Mouse (Mus musculus) megakaryocyte, embryonic 14.5 days (primary cell): ENCODE measurements around the gene Dnah1. TPM values are rescaled to one million over a fixed set of nuclear protein-coding genes. Genes with fewer than 3 reads are reported as not detected.

Experiments used
- H3K27me3 ChIP-seq: replicated peaks from 2 replicates; pipeline ENCODE3; 2012; ENCODE audit warnings: inconsistent platforms
- H3K36me3 ChIP-seq: replicated peaks from 2 replicates; pipeline ENCODE3; 2012; ENCODE audit warnings: low read length, inconsistent platforms, mixed read lengths
- H3K4me1 ChIP-seq: 2 replicates; pipeline ENCODE4 v1.6.1; 2012; ENCODE audit warnings: inconsistent platforms
- H3K4me3 ChIP-seq: replicated peaks from 2 replicates; pipeline ENCODE3; 2012; ENCODE audit warnings: moderate library complexity, mild to moderate bottlenecking, inconsistent platforms
- H3K9me3 ChIP-seq: 2 replicates; pipeline ENCODE4 v1.6.1; 2012; ENCODE audit warnings: inconsistent platforms
- FLI1 ChIP-seq: IDR thresholded peaks from 2 replicates; pipeline ENCODE4 v1.6.1; 2012; ENCODE audit warnings: low read length, inconsistent platforms, mixed read lengths
- GATA1 ChIP-seq: IDR thresholded peaks from 3 replicates; pipeline ENCODE4 v1.6.1; 2012; ENCODE audit warnings: mixed read lengths, low read length, inconsistent platforms, borderline replicate concordance
- polyA plus RNA-seq: library from polyadenylated mRNA; stranded (reverse); fragments of >175 nt; gene quantifications from 2 replicates; pipeline ENCODE4 v1.2.3, GENCODE M21; 2012; ENCODE audit warnings: low replicate concordance; ENCODE audit not compliant: insufficient read depth

Dnah1 gene
- polyA plus RNA-seq, result 0.06 TPM in 1 of 2 replicates, not detected in the other

DNA sequence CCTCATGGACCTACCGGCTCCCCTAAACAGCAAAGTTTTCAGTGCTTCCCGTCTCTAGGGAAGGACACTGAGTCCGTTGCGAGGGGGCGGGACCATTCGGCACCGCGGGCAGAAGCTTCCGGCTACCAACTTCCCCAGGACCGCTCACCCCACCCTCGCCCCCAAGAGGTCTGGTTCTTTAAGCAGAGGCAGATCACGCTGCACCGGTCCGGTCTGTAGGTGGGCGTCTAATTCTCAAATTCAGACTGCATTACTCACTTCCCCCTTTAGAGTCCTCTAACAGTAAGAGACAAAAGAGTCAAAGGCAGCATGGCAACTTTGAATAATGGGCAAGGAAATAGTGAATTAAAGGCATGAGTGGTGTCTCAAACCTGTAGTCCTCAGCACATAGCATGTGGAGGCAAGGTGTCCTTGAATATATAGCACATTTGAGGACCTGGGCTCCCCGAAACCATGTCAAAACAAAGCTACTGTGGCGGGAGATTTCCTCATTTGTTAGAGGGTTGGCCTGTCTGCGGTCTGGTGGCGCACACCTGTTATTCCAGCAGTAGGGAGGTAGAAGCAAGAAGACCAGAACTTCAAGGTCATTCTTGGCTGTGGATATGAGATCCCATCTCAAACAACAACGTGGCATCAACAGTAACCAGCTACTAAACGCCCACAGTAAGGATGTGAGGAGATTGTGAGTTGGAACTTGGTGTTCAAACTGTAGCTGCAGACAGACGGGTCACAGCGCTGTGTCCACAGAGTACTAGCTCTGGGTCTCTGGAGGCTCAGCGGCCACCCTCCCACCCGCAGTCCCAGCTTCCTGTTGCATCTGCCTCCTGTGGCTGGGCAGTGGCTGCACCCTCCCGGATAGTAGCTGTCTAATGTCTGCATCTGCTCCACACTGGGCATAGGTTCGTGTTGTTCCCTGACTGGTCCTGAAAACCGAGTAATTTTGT is at the start of gene Dnah1:
TSS of gene Dnah1 (minus strand) at position 48 of the 944 bp plus-strand sequence.
- Histone ChIP-seq H3K36me3 (no peaks in the 10 kb centered on the region), H3K9me3 (no peaks in the 10 kb centered on the region), H3K27me3 (peaks cover 15% of the 10 kb centered on the region), H3K4me1 (peaks cover 40% of the 10 kb centered on the region), H3K4me3 (peak within 1 kb of the TSS; percentile 90)
- no peak for TF ChIP-seq FLI1

DNA sequence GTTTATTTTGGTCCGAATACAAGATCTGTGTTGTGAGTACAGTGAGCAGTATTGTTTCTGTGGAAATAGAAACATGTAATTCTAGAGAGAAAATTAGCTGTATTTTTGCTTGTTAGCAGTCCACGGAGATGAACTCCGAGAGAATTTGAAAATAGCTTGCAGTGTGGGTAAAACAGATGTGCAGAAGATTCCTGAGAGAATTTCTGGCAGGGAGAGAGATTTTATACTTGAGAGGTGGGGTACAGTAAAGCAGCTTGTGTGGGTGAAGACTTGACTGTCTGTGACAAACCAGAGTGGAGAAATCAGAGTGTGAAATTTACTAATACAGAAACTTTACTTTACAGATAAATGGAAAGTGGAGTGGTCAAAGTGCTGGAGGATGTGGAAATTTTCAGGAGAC is 45.7 kb upstream of the Dnah1 start:
- H3K36me3 ChIP-seq, result peaks cover 100% of the 10 kb centered on the region

DNA sequence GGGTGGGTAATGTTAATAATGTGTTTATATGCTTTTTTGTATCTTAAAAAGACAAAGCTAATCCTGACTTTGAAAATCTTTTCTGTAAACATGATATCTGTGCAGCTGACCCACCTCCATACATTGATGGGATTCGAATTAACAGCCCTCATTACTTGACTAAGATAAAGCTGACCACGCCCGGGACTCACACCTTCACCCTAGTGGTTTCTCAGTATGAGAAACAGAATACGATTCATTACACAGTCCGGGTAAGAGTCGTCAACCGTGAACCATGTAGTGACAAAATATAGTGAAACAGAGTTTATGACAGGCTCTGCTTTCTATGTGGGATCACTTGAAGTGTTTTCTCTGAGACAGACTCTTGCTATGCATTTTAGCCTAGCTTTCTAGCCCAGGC is 44.3 kb upstream of the Dnah1 start:
- no peaks in the 10 kb centered on the region for H3K27me3 ChIP-seq
- H3K4me1 ChIP-seq, result peaks cover 14% of the 10 kb centered on the region
- no peak overlapping the region for H3K4me3 ChIP-seq
- peaks cover 100% of the 10 kb centered on the region for H3K36me3 ChIP-seq
- TF ChIP-seq GATA1 (no peak), FLI1 (no peak)
- H3K9me3 ChIP-seq, result no peaks in the 10 kb centered on the region

More for the DNA sequence above, 45.7 kb upstream of the Dnah1 start:
- Histone ChIP-seq H3K27me3 (no peaks in the 10 kb centered on the region), H3K4me1 (peaks cover 10% of the 10 kb centered on the region), H3K4me3 (no peak overlapping the region), H3K9me3 (no peaks in the 10 kb centered on the region)
- TF ChIP-seq GATA1 (no peak), FLI1 (no peak)

DNA sequence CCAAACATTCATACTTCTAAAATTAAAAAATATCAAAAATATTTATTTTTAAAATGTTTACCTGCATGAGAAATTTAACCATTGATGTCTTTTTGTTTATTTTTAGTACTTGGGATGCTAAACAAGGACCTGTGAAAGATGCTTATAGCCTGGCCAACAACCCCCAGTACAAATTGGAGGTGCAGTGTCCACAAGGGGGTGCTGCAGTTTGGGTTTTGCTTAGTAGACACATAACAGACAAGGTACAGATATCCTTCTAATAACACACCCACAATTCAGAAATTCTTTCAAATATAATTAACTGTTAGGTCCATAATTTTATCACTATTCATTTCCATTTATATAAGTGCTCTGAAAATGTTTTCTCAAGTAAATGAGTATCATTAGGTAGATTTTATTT is 41.7 kb upstream of the Dnah1 start:
- peaks cover 11% of the 10 kb centered on the region for H3K4me1 ChIP-seq
- H3K36me3 ChIP-seq, result peaks cover 100% of the 10 kb centered on the region
- TF ChIP-seq GATA1 (no peak), FLI1 (no peak)
- H3K4me3 ChIP-seq, result no peak overlapping the region
- no peaks in the 10 kb centered on the region for H3K27me3 ChIP-seq
- H3K9me3 ChIP-seq, result no peaks in the 10 kb centered on the region

DNA sequence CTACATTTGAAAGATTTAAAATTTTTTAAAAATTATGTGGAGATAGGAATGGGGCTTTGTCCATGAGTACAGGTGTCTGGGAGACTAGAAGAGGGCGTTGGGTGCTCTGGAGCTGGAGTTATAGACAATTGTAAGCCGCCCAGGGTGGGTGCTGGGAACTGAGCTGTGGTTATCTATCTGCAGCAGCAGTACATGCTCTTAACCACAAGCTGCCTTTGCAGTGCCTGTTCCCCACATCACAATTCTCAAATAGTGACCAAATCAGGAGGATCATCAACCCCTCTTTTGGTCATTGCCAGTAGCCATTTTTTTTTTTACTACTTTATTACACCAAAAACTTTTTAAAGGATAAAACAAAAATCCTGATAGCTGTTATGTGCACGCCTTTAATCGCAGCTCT is 40.9 kb upstream of the Dnah1 start:
- no peak overlapping the region for H3K4me3 ChIP-seq
- no peaks in the 10 kb centered on the region for H3K9me3 ChIP-seq
- TF ChIP-seq GATA1 (no peak), FLI1 (no peak)
- H3K4me1 ChIP-seq, result peaks cover 11% of the 10 kb centered on the region
- H3K36me3 ChIP-seq, result peaks cover 100% of the 10 kb centered on the region
- no peaks in the 10 kb centered on the region for H3K27me3 ChIP-seq

DNA sequence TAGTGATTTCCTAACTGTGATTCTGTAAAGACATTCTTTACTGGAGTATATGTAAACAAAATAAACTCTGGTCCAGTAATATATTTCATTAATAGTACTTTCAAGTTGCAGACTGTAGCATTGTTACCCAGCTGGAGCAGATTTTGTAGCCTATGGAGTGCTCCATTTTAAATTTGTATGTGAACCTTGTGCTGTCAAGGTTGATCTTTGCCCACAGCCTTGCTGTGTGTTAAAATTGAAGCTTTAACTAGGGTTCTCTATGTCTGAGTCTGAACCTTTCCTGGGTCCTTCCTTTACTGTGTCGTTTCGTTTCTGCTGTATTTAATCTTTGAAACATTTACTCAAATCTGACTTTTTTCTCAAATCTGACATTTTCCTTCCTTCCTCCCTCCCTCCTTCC is 38.5 kb upstream of the Dnah1 start:
- H3K9me3 ChIP-seq, result no peaks in the 10 kb centered on the region
- no peak overlapping the region for H3K4me3 ChIP-seq
- H3K27me3 ChIP-seq, result no peaks in the 10 kb centered on the region
- H3K36me3 ChIP-seq, result peaks cover 92% of the 10 kb centered on the region
- peaks cover 11% of the 10 kb centered on the region for H3K4me1 ChIP-seq
- TF ChIP-seq GATA1 (no peak), FLI1 (no peak)

DNA sequence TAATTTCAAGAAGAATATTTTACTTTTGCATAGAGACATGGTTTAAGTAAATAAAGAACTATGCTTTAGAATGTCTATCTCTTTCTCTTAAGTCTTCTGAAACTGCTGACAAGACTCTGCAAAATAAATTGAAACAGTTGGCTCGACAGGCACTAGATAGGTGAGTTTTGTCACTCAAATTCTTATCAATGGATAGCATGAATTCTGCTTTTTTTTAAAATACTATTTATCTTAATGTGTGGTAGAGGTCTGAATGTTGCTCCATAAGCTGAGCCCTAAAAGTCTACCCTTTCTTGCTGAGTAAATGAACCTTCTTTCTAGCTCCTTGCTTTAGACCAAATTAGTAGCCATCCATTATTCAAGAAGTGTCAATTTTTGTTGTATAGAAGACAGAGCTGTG is 21.7 kb upstream of the Dnah1 start:
- no peaks in the 10 kb centered on the region for H3K27me3 ChIP-seq
- TF ChIP-seq GATA1, result no peak
- no peak for TF ChIP-seq FLI1
- H3K36me3 ChIP-seq, result peaks cover 93% of the 10 kb centered on the region
- peaks cover 3% of the 10 kb centered on the region; the same call in 1 of the 2 replicates for H3K4me1 ChIP-seq
- H3K9me3 ChIP-seq, result no peaks in the 10 kb centered on the region
- H3K4me3 ChIP-seq, result no peak overlapping the region

DNA sequence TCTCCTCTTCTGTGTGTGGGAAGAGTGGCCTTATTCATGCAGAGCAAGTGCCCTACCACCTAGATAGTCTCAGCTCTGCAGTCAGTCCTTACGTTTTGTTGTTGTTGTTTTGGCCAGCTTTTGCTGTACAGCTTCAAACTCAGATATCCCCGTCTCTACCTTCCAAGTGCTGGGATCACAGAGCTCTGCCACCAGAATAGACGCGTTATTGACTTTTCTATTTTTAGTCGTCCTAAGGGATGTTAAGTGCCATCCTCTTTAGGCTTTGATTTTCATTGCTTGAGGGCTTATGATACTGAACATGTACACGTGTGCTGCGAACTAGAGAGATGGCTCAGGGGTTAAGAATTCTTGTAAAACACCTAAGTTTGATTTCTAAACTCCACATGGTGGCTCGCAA is 19.5 kb upstream of the Dnah1 start:
- Histone ChIP-seq H3K27me3 (no peaks in the 10 kb centered on the region), H3K36me3 (peaks cover 80% of the 10 kb centered on the region), H3K4me1 (peaks cover 5% of the 10 kb centered on the region), H3K4me3 (no peak overlapping the region), H3K9me3 (no peaks in the 10 kb centered on the region)
- TF ChIP-seq GATA1, result no peak
- TF ChIP-seq FLI1, result no peak

DNA sequence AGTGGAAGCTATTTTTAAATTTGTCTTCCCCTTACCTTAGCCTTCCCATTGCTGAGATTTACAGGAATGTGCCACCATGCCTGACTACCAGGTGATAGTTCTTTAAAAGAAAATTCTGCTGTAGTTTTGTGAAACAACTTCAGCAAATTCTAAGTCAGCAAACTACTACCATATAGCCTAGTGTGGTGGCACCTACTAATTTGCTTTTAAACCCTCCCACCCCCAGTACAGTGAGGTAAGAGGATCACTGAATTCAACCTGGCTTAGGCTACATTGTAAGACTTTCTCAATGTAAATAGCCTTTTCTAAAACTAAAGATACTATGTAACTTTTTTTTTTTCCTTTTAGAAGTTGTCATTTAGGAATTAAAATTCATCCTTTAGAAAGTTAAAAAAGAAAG is 14.3 kb upstream of the Dnah1 start:
- Histone ChIP-seq H3K4me3 (peak overlapping the region; percentile 93), H3K27me3 (no peaks in the 10 kb centered on the region), H3K4me1 (peaks cover 21% of the 10 kb centered on the region), H3K36me3 (peaks cover 30% of the 10 kb centered on the region), H3K9me3 (no peaks in the 10 kb centered on the region)
- TF ChIP-seq FLI1, result no peak
- TF ChIP-seq GATA1, result no peak

DNA sequence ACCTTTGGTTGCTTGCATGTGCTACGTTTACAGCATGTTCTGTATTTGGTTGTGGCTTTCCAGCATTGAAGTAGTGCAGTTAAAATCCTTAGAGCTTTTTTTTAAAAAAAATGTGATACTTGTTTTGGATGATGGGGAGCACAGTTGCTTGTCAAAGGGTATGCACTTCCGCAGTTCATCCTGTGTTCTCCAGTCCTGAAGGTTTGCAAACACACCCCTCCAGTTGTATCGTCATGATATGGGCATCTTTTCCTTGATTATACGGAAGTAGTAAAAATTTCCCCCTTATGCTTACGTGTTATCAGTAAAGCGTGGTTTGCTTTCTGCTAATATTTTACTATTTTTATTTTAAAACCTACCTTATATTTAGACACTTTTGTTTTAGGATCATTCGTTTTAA is 13.7 kb upstream of the Dnah1 start:
- H3K27me3 ChIP-seq, result no peaks in the 10 kb centered on the region
- TF ChIP-seq FLI1 (no peak), GATA1 (no peak)
- peaks cover 25% of the 10 kb centered on the region for H3K36me3 ChIP-seq
- peaks cover 21% of the 10 kb centered on the region for H3K4me1 ChIP-seq
- H3K4me3 ChIP-seq, result peak overlapping the region; percentile 93
- H3K9me3 ChIP-seq, result no peaks in the 10 kb centered on the region
